Mouse (Mus musculus) WW6 (cell line): Measurements from ENCODE around the gene Pnkd.
"Not testable (repeated sequence)": the region's sequence is repeated elsewhere in the genome, so short reads cannot be mapped to it uniquely, and the experiment has no call there.

Source experiments
- DNase-seq: peaks from one replicate; pipeline ENCODE4 v3.0.0-alpha.2; 2013; ENCODE audit warnings: low read depth, low spot score

Pnkd gene

GRCm38 (mm10) chr1:74278538-74278937 lies 6.2 kb upstream of the Pnkd start, which contains the start of gene Gpbar1:
Gene Gpbar1, plus strand, starts transcription at chr1:74278550.
- no peak for DNase-seq

- DNase-seq, result no peak
Observed at GRCm38 (mm10) chr1:74278988-74279387, 5.7 kb upstream of the Pnkd start.

GRCm38 (mm10) chr1:74280591-74281325 lies 4.0 kb upstream of the Pnkd start:
- no peak for DNase-seq

- no peak for DNase-seq
Observed at GRCm38 (mm10) chr1:74281372-74281771, 3.4 kb upstream of the Pnkd start.

- no peak for DNase-seq
Observed at GRCm38 (mm10) chr1:74281886-74282285, 2.8 kb upstream of the Pnkd start.

GRCm38 (mm10) chr1:74282896-74283625 lies 1.7 kb upstream of the Pnkd start:
- DNase-seq, result no peak

- no peak for DNase-seq
Observed at GRCm38 (mm10) chr1:74283686-74284463, 855 bp upstream of the Pnkd start.

GRCm38 (mm10) chr1:74285212-74286010 lies 681 bp downstream of the Pnkd start:
- no peak for DNase-seq

- not testable (repeated sequence) for DNase-seq
Observed at GRCm38 (mm10) chr1:74286869-74287607, 2.3 kb downstream of the Pnkd start.

- DNase-seq, result no peak
Observed at GRCm38 (mm10) chr1:74288327-74288726, 3.6 kb downstream of the Pnkd start.

GRCm38 (mm10) chr1:74289248-74289647 lies 4.5 kb downstream of the Pnkd start:
- DNase-seq, result no peak

- DNase-seq, result no peak
Observed at GRCm38 (mm10) chr1:74289740-74290139, 5.0 kb downstream of the Pnkd start.

- no peak for DNase-seq
Observed at GRCm38 (mm10) chr1:74290141-74290540, 5.4 kb downstream of the Pnkd start.

- no peak for DNase-seq
Observed at GRCm38 (mm10) chr1:74292331-74293020, 7.7 kb downstream of the Pnkd start.

- DNase-seq, result no peak
Observed at GRCm38 (mm10) chr1:74293306-74293960, 8.7 kb downstream of the Pnkd start.

- no peak for DNase-seq
Observed at GRCm38 (mm10) chr1:74294090-74294643, 9.4 kb downstream of the Pnkd start.

- no peak for DNase-seq
Observed at GRCm38 (mm10) chr1:74294733-74295455, 10.2 kb downstream of the Pnkd start.

- no peak for DNase-seq
Observed at GRCm38 (mm10) chr1:74295456-74296171, 10.9 kb downstream of the Pnkd start.
